Mouse (Mus musculus): ENCODE results near the gene Rhox4e.
"Not testable (repeated sequence)": the region's sequence is repeated elsewhere in the genome, so short reads cannot be mapped to it uniquely, and the experiment has no call there.

- not testable (repeated sequence) for TF ChIP-seq GATA1 (IDR thresholded peaks at IDR 0.05; ENCODE audit: borderline replicate concordance, low read length); FLI1 (IDR thresholded peaks at IDR 0.05; ENCODE audit: low read length)
These were observed 13.9 kb downstream of the Rhox4e start, which contains the start of gene Rhox2f for GRCm38 (mm10) chrX:37571105-37571504.
